Mouse (Mus musculus) T-helper 1 cell (primary cell): ENCODE results near the gene Agap2.

Experiments used
- in situ Hi-C: fragments of 300-600 bp; cut with MboI, MseI; formaldehyde crosslinking; loops from one replicate; pipeline ENCODE4 v1.15.1; 2025; ENCODE audit warnings: high pct_unique_total_duplicates

The Agap2 gene

GRCm38 (mm10) chr10:127099191-127099590 is 24.1 kb downstream of the Agap2 start:
- in situ Hi-C loops: no loop called here

- in situ Hi-C loops: no loop called here
Observed at GRCm38 (mm10) chr10:127099868-127100267, 24.8 kb downstream of the Agap2 start.

- in situ Hi-C loops: no loop called here
Observed at GRCm38 (mm10) chr10:127100414-127100813, 25.3 kb downstream of the Agap2 start.

- in situ Hi-C loops: no loop called here
Observed at GRCm38 (mm10) chr10:127101151-127101550, 26.1 kb downstream of the Agap2 start.

GRCm38 (mm10) chr10:127103631-127104030 is 28.5 kb downstream of the Agap2 start:
- in situ Hi-C loops: no loop called here

GRCm38 (mm10) chr10:127107563-127108261 is 32.6 kb downstream of the Agap2 start:
- in situ Hi-C loops: loop anchor here (5.0 kb wide), 1 partner anchor 35 kb away; the partner anchor contains the start of gene Tspan31

- in situ Hi-C loops: loop anchor here (5.0 kb wide), 1 partner anchor 36 kb away; the partner anchor contains the start of gene Tspan31
Observed at GRCm38 (mm10) chr10:127108262-127108583, 33.1 kb downstream of the Agap2 start.

GRCm38 (mm10) chr10:127111001-127111887 is 36.2 kb downstream of the Agap2 start:
- in situ Hi-C loops: no loop called here

GRCm38 (mm10) chr10:127114408-127114807 is 39.3 kb downstream of the Agap2 start:
- in situ Hi-C loops: no loop called here

GRCm38 (mm10) chr10:127115068-127115467 is 40.0 kb downstream of the Agap2 start:
- in situ Hi-C loops: loop anchor here (5.0 kb wide), 1 partner anchor 57 kb away; no protein-coding TSS in a partner anchor

GRCm38 (mm10) chr10:127118470-127118869 is 43.4 kb downstream of the Agap2 start:
- in situ Hi-C loops: loop anchor here (5.0 kb wide), 1 partner anchor 54 kb away; no protein-coding TSS in a partner anchor

GRCm38 (mm10) chr10:127119229-127119628 is 44.1 kb downstream of the Agap2 start:
- in situ Hi-C loops: loop anchor here (5.0 kb wide), 1 partner anchor 53 kb away; no protein-coding TSS in a partner anchor

GRCm38 (mm10) chr10:127120301-127121065 is 45.4 kb downstream of the Agap2 start:
- in situ Hi-C loops: no loop called here

GRCm38 (mm10) chr10:127121066-127121477 is 46.0 kb downstream of the Agap2 start, which contains the start of gene Os9:
Gene Os9 (minus strand): TSS chr10:127121131.
- in situ Hi-C loops: no loop called here

- in situ Hi-C loops: no loop called here
Observed at GRCm38 (mm10) chr10:127122018-127122417, 46.9 kb downstream of the Agap2 start.

GRCm38 (mm10) chr10:127122784-127123435 is 47.8 kb downstream of the Agap2 start:
- in situ Hi-C loops: no loop called here

- in situ Hi-C loops: no loop called here
Observed at GRCm38 (mm10) chr10:127123436-127123805, 48.3 kb downstream of the Agap2 start.

GRCm38 (mm10) chr10:127125210-127126001 is 50.3 kb downstream of the Agap2 start:
- in situ Hi-C loops: no loop called here

- in situ Hi-C loops: no loop called here
Observed at GRCm38 (mm10) chr10:127126579-127126978, 51.5 kb downstream of the Agap2 start.

GRCm38 (mm10) chr10:127127711-127128279 is 52.7 kb downstream of the Agap2 start:
- in situ Hi-C loops: no loop called here
